Mouse (Mus musculus): ENCODE measurements around the gene Gm21409. TPM values are rescaled to one million over a fixed set of nuclear protein-coding genes. Genes with fewer than 3 reads are reported as not detected.
"Not testable (repeated sequence)": the region's sequence is repeated elsewhere in the genome, so short reads cannot be mapped to it uniquely, and the experiment has no call there.

Gene Gm21409
- polyA plus RNA-seq (2015; fragmentation: Nextera tagmentation; extraction: Ambion mirVana) = not detected in 2 replicates

DNA sequence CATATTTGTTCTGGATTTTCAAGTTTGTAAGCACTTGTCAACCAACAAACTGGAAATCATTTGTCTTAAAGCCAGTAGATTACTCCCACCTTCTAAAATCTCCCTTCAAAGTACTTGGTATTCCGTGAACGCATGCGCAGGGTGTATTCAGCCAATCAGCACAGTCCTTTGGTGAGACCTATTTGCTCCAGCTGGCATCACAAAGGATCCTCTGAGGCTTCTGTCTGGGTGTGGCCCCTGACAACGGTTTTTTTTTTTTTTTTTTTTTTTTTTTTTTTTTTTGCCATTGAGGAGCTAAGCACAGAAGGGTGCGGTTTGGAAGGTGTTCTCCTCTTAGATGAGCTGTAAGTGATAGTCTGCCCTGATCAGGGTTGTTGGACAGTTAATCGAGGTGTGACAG is at the start of gene Gm21409:
Gm21409 (plus strand) TSS at position 301 of the 400 bp plus-strand sequence.
- H3K4me2 ChIP-seq (replicated peaks) = not testable (repeated sequence)

More for the DNA sequence above, at the start of gene Gm21409:
- not testable (repeated sequence) for H3K27ac ChIP-seq (replicated peaks); H3K9ac ChIP-seq (replicated peaks); ATAC-seq (replicated peaks); H3K27me3 ChIP-seq; H3K36me3 ChIP-seq; H3K4me1 ChIP-seq; H3K4me3 ChIP-seq; H3K9me3 ChIP-seq
- no CpG with 5 or more reads among the region's 6 CpGs for WGBS

Other genes starting within 250 kb of the Gm21409 start
- gene Gm21394, start 181.8 kb upstream of the Gm21409 start, polyA plus RNA-seq (2015; fragmentation: Nextera tagmentation; extraction: Ambion mirVana) = not detected in 2 replicates